Mouse (Mus musculus) MEL (cell line): ENCODE data around the gene Sgk1. TPM values are rescaled to one million over a fixed set of nuclear protein-coding genes. Genes with fewer than 3 reads are reported as not detected.

Experiments used
- DNase-seq: peaks from one replicate; pipeline ENCODE4 v3.0.0; 2011; ENCODE audit warnings: low read depth, low spot score
- H3K27ac ChIP-seq: 2 replicates; pipeline ENCODE4 v1.5.1; 2012; ENCODE audit warnings: low read depth, mild to moderate bottlenecking, control low read depth, low read length, moderate library complexity; ENCODE audit not compliant: control insufficient read depth
- H3K27me3 ChIP-seq, 2 experiments: fragments of 150-350 bp in 1 of 2; sonication (generic) in 1 of 2; 2 replicates each; pipeline ENCODE4 v1.6.1; 2012; ENCODE audit warnings: low read length in 2 of 2, mild to moderate bottlenecking in 2 of 2, improper control_type of control experiment in 1 of 2, moderate library complexity in 1 of 2; ENCODE audit not compliant: insufficient read depth in 2 of 2, control insufficient read depth in 1 of 2
- H3K36me3 ChIP-seq, 2 experiments: 2 replicates each; pipeline ENCODE4 v1.6.1; 2012 to 2014; ENCODE audit warnings: low read length in 2 of 2, improper control_type of control experiment in 1 of 2, inconsistent platforms in 1 of 2, mild to moderate bottlenecking in 1 of 2; ENCODE audit not compliant: insufficient read depth in 2 of 2, control insufficient read depth in 1 of 2
- H3K4me1 ChIP-seq, 2 experiments: fragments of 150-350 bp in 1 of 2; sonication (generic) in 1 of 2; 2 replicates each; pipeline ENCODE4 v1.6.1; 2012; ENCODE audit warnings: low read length in 2 of 2, improper control_type of control experiment in 1 of 2, mild to moderate bottlenecking in 1 of 2; ENCODE audit not compliant: insufficient read depth in 2 of 2, control insufficient read depth in 1 of 2
- H3K4me3 ChIP-seq, 2 experiments: fragments of 150-350 bp in 1 of 2; sonication (generic) in 1 of 2; 2 replicates each; pipeline ENCODE4 v1.5.1; 2012; ENCODE audit warnings: low read depth in 2 of 2, low read length in 2 of 2, mild to moderate bottlenecking in 2 of 2, moderate library complexity in 2 of 2, control low read depth in 1 of 2, improper control_type of control experiment in 1 of 2; ENCODE audit not compliant: control insufficient read depth in 1 of 2, insufficient read depth in 1 of 2
- H3K79me2 ChIP-seq: 2 replicates; pipeline ENCODE4 v1.6.1; 2012; ENCODE audit warnings: mild to moderate bottlenecking, low read length, moderate library complexity; ENCODE audit not compliant: control insufficient read depth, poor library complexity, insufficient read depth
- H3K9ac ChIP-seq: 2 replicates; pipeline ENCODE4 v1.6.1; 2012; ENCODE audit warnings: low read depth, mild to moderate bottlenecking, control low read depth, low read length, moderate library complexity; ENCODE audit not compliant: control insufficient read depth, poor library complexity, severe bottlenecking
- H3K9me3 ChIP-seq: fragments of 150-350 bp; sonication (generic); replicated peaks from 2 replicates; pipeline ENCODE4 v1.6.1; 2012; ENCODE audit warnings: mild to moderate bottlenecking, low read length, improper control_type of control experiment, moderate library complexity; ENCODE audit not compliant: insufficient read depth
- CHD2 ChIP-seq: IDR thresholded peaks from 2 replicates; pipeline ENCODE4 v1.6.1; 2011; ENCODE audit warnings: low read length, improper control_type of control experiment
- E2F4 ChIP-seq: IDR thresholded peaks from 2 replicates; pipeline ENCODE4 v1.6.1; 2011; ENCODE audit warnings: low read depth, low read length, improper control_type of control experiment, borderline replicate concordance
- EP300 ChIP-seq, 2 experiments: IDR thresholded peaks; 2 replicates each; pipeline ENCODE4 v1.6.1; 2011; ENCODE audit warnings: improper control_type of control experiment in 2 of 2, low read length in 2 of 2, low read depth in 1 of 2, mild to moderate bottlenecking in 1 of 2
- ETS1 ChIP-seq: IDR thresholded peaks from 2 replicates; pipeline ENCODE4 v1.6.1; 2012; ENCODE audit warnings: low read depth, mild to moderate bottlenecking, inconsistent platforms, low read length, improper control_type of control experiment, moderate library complexity
- GABPA ChIP-seq: IDR thresholded peaks from 2 replicates; pipeline ENCODE4 v1.6.1; 2012; ENCODE audit warnings: low read depth, mild to moderate bottlenecking, inconsistent platforms, low read length, improper control_type of control experiment, moderate library complexity
- GATA1 ChIP-seq: IDR thresholded peaks from 2 replicates; pipeline ENCODE4 v1.6.1; 2011; ENCODE audit warnings: low read depth, low read length, improper control_type of control experiment
- HCFC1 ChIP-seq: IDR thresholded peaks from 2 replicates; pipeline ENCODE4 v1.6.1; 2012; ENCODE audit warnings: low read depth, mild to moderate bottlenecking, inconsistent platforms, low read length, improper control_type of control experiment, moderate library complexity
- KAT2A ChIP-seq: conservative IDR thresholded peaks from 2 replicates; pipeline ENCODE4 v1.6.1; 2012; ENCODE audit warnings: low read depth, low read length, improper control_type of control experiment, inconsistent platforms
- MAZ ChIP-seq: IDR thresholded peaks from 2 replicates; pipeline ENCODE4 v1.6.1; 2012; ENCODE audit warnings: low read depth, mild to moderate bottlenecking, inconsistent platforms, low read length, improper control_type of control experiment
- MEF2A ChIP-seq: IDR thresholded peaks from 2 replicates; pipeline ENCODE4 v1.6.1; 2014; ENCODE audit warnings: low read depth, mild to moderate bottlenecking, inconsistent platforms, low read length, improper control_type of control experiment; ENCODE audit not compliant: poor library complexity, insufficient replicate concordance, severe bottlenecking; ENCODE audit errors: extremely low read depth
- MXI1 ChIP-seq: IDR thresholded peaks from 2 replicates; pipeline ENCODE4 v1.6.1; 2011; ENCODE audit warnings: mild to moderate bottlenecking, low read depth, low read length, improper control_type of control experiment
- MYB ChIP-seq: IDR thresholded peaks from 2 replicates; pipeline ENCODE4 v1.6.1; 2011; ENCODE audit warnings: mild to moderate bottlenecking, low read depth, low read length, improper control_type of control experiment
- NRF1 ChIP-seq: IDR thresholded peaks from 2 replicates; pipeline ENCODE4 v1.6.1; 2014; ENCODE audit warnings: low read depth, mild to moderate bottlenecking, inconsistent platforms, low read length, improper control_type of control experiment, moderate library complexity; ENCODE audit not compliant: poor library complexity, insufficient read depth, severe bottlenecking
- POLR2A ChIP-seq, 2 experiments: IDR thresholded peaks; 2 replicates each; pipeline ENCODE4 v1.6.1; 2011 to 2012; ENCODE audit warnings: low read length in 2 of 2, mild to moderate bottlenecking in 2 of 2, control low read depth in 1 of 2, improper control_type of control experiment in 1 of 2, low read depth in 1 of 2, moderate library complexity in 1 of 2; ENCODE audit not compliant: control insufficient read depth in 1 of 2, insufficient read depth in 1 of 2, poor library complexity in 1 of 2
- POLR2AphosphoS2 ChIP-seq: IDR thresholded peaks from 2 replicates; pipeline ENCODE4 v1.6.1; 2011; ENCODE audit warnings: low read length, improper control_type of control experiment
- RCOR1 ChIP-seq: IDR thresholded peaks from 2 replicates; pipeline ENCODE4 v1.6.1; 2012; ENCODE audit warnings: low read depth, mild to moderate bottlenecking, inconsistent platforms, low read length, improper control_type of control experiment
- SIN3A ChIP-seq: IDR thresholded peaks from 2 replicates; pipeline ENCODE4 v1.6.1; 2012; ENCODE audit warnings: low read length, improper control_type of control experiment, inconsistent platforms
- SMC3 ChIP-seq: IDR thresholded peaks from 2 replicates; pipeline ENCODE4 v1.6.1; 2011; ENCODE audit warnings: low read depth, low read length, improper control_type of control experiment
- TCF12 ChIP-seq: IDR thresholded peaks from 2 replicates; pipeline ENCODE4 v1.6.1; 2014; ENCODE audit warnings: low read depth, mild to moderate bottlenecking, inconsistent platforms, low read length, improper control_type of control experiment, moderate library complexity
- USF1 ChIP-seq: IDR thresholded peaks from 2 replicates; pipeline ENCODE4 v1.6.1; 2014; ENCODE audit warnings: low read depth, mild to moderate bottlenecking, inconsistent platforms, low read length, improper control_type of control experiment, moderate library complexity
- USF2 ChIP-seq, 2 experiments: IDR thresholded peaks; 2 replicates each; pipeline ENCODE4 v1.6.1; 2011 to 2012; ENCODE audit warnings: improper control_type of control experiment in 2 of 2, low read length in 2 of 2, borderline replicate concordance in 1 of 2, inconsistent platforms in 1 of 2, low read depth in 1 of 2, mild to moderate bottlenecking in 1 of 2; ENCODE audit not compliant: insufficient read depth in 1 of 2
- ZC3H11A ChIP-seq: IDR thresholded peaks from 2 replicates; pipeline ENCODE4 v1.6.1; 2012; ENCODE audit warnings: low read depth, mild to moderate bottlenecking, inconsistent platforms, low read length, improper control_type of control experiment
- ZKSCAN1 ChIP-seq: IDR thresholded peaks from 2 replicates; pipeline ENCODE4 v1.6.1; 2012; ENCODE audit warnings: low read depth, mild to moderate bottlenecking, inconsistent platforms, low read length, improper control_type of control experiment, moderate library complexity
- ZMIZ1 ChIP-seq: IDR thresholded peaks from 2 replicates; pipeline ENCODE4 v1.6.1; 2012; ENCODE audit warnings: low read depth, mild to moderate bottlenecking, inconsistent platforms, low read length, improper control_type of control experiment, moderate library complexity
- polyA plus RNA-seq, 2 experiments: library from polyadenylated mRNA; stranded (reverse) in 1 of 2; unstranded in 1 of 2; fragments of >175 nt in 1 of 2; fragments of >200 nt in 1 of 2; gene quantifications; 2 replicates each; pipeline versions ENCODE4 v1.2.1 to v1.2.4; 2012; ENCODE audit warnings: low replicate concordance in 2 of 2, low read depth in 1 of 2; ENCODE audit not compliant: insufficient read length in 2 of 2, insufficient read depth in 1 of 2, missing spikeins in 1 of 2
- total RNA-seq: library from RNA; depleted of rRNA; stranded (reverse); fragments of 300-350 nt; gene quantifications from 2 replicates; pipeline ENCODE4 v1.2.3, GENCODE M21; 2012

Sgk1 gene
- total and polyA plus RNA-seq, 3 experiments: 1.6 to 3.2 TPM; not detected in 1

DNA sequence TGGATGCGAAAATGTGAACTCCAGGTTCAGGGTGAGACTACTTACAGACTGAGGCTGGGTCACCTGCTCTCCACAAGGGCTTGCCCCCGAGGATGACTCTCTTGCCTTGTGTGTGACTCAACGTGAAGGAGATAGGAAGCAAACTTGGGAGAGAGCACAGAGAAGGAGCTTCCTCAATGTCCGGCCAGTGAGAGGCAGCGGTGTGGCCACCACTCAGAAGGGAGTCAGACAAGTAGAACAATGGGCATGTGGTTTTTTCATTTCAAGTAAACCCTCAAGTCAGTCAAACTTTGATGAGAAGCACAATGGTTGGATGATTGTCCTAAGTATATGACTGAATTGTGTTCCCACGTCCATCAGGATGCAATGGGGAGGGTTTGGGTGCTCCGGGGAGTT, 36.8 kb downstream of the Sgk1 start:
- Histone ChIP-seq H3K79me2 (no peaks in the 10 kb centered on the region), H3K36me3 (no peaks in the 10 kb centered on the region), H3K4me1 (no peaks in the 10 kb centered on the region), H3K27ac (no peak overlapping the region), H3K9ac (no peak overlapping the region), H3K4me3 (no peak overlapping the region), H3K9me3 (no peaks in the 10 kb centered on the region), H3K27me3 (peaks cover 0 to 4% of the 10 kb centered on the region in 2 experiments)
- no peak for DNase-seq
- no peak for TF ChIP-seq MAZ
- no peak for TF ChIP-seq ZMIZ1
- TF ChIP-seq ETS1: no peak
- TF ChIP-seq MXI1: no peak
- TF ChIP-seq NRF1: no peak
- TF ChIP-seq POLR2A (IDR thresholded peaks at IDR 0.05; ENCODE audit: control insufficient read depth in 1 of 2, insufficient read depth in 1 of 2, low read depth in 1 of 2, low read length in 2 of 2, poor library complexity in 1 of 2): no peak
- TF ChIP-seq EP300 (IDR thresholded peaks at IDR 0.05; ENCODE audit: low read depth in 1 of 2, low read length in 2 of 2): no peak
- TF ChIP-seq MYB: no peak
- no peak for TF ChIP-seq ZKSCAN1
- TF ChIP-seq RCOR1: no peak
- TF ChIP-seq GABPA: no peak
- no peak for TF ChIP-seq GATA1
- TF ChIP-seq POLR2AphosphoS2: no peak
- no peak for TF ChIP-seq USF2 (IDR thresholded peaks at IDR 0.05; ENCODE audit: borderline replicate concordance in 1 of 2, insufficient read depth in 1 of 2, low read depth in 1 of 2, low read length in 2 of 2)

DNA sequence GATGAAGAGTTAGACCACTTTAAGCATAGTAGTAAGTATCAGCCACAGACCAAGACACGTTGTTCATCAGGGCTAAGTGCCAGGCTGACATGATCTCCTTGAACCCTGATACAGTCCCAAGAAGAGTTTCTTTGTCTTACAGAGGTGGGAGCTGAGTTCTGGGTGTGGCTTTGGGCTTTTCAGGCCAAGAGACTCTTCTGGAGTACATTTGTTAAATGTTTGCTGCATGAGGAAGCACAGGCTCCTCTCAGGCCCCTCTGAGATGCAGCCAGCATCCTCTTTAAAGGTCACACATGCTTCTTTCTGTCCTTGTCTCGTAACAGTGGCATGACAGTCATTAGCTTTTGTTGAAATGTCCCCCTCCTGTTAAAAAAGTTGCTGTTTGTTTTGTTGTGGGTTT, 38.6 kb downstream of the Sgk1 start:
- TF ChIP-seq SIN3A: no peak
- TF ChIP-seq MYB: no peak
- no peak for TF ChIP-seq ZMIZ1
- no peak for TF ChIP-seq HCFC1
- no peak for TF ChIP-seq SMC3
- TF ChIP-seq ZC3H11A: no peak
- no peak for TF ChIP-seq CHD2
- no peak for TF ChIP-seq TCF12
- no peak for TF ChIP-seq ETS1
- no peak for TF ChIP-seq KAT2A
- no peak for TF ChIP-seq E2F4
- no peak for TF ChIP-seq NRF1
- TF ChIP-seq USF1: no peak
- no peak for TF ChIP-seq MEF2A
- no peak for TF ChIP-seq POLR2A (IDR thresholded peaks at IDR 0.05; ENCODE audit: control insufficient read depth in 1 of 2, insufficient read depth in 1 of 2, low read depth in 1 of 2, low read length in 2 of 2, poor library complexity in 1 of 2)
- no peaks in the 10 kb centered on the region for H3K79me2 ChIP-seq
- peaks cover 0 to 4% of the 10 kb centered on the region in 2 experiments for H3K27me3 ChIP-seq
- H3K4me3 ChIP-seq: no peak overlapping the region
- no peaks in the 10 kb centered on the region for H3K4me1 ChIP-seq
- no peak for DNase-seq
- no peaks in the 10 kb centered on the region for H3K9me3 ChIP-seq
- H3K9ac ChIP-seq: no peak overlapping the region
- no peak overlapping the region for H3K27ac ChIP-seq
- H3K36me3 ChIP-seq: no peaks in the 10 kb centered on the region
